In genomic region chr14:10567771-10568170, GRCm38 (mm10) we compare ENCODE assay signal across 22 mouse cellular contexts.
A peak's percentile ranks its signal among the peaks of the same experiment; 100 is the strongest.
DNase-seq lines count a peak whose midpoint lies in the region; ATAC-seq and TF ChIP-seq lines count a peak whose summit lies in the region.
"Had no signal": no experiment of that assay in that cellular context is flagged by ENCODE, and none has a peak within 500 bp of the region (broad histone marks: within the 10 kb centered on the region; RNA-seq: fewer than 3 reads in every experiment).

No protein-coding gene starts in this region.

- no peak overlapping the region for H3K4me2 ChIP-seq in intestine, embryonic 16.5 days (ENCODE audit: low read depth, low read length)
- H3K4me2 ChIP-seq: embryonic facial prominence, embryonic 13.5 days; embryonic facial prominence, embryonic 15.5 days; forebrain, embryonic 12.5 days had no signal

- 64% methylated on average over 2 of the region's 2 CpGs for WGBS in intestine, embryonic 16.5 days
- WGBS in small intestine, adult 2 months = 31% methylated on average over 2 of the region's 2 CpGs

- no peak overlapping the region for H3K27ac ChIP-seq in intestine, embryonic 16.5 days (ENCODE audit: low read length)
- H3K27ac ChIP-seq in small intestine, adult 2 months (ENCODE audit: insufficient read depth, low read depth, low read length) = peak overlapping the region; percentile 70; the same call in 1 of the 2 replicates
- no peak overlapping the region for H3K27ac ChIP-seq in layer of hippocampus, adult 2 months
- H3K27ac ChIP-seq: embryonic facial prominence, embryonic 13.5 days; embryonic facial prominence, embryonic 15.5 days; forebrain, embryonic 10.5 days; forebrain, embryonic 12.5 days had no signal

- DNase-seq in layer of hippocampus, adult 2 months (ENCODE audit: low spot score in 2 of 2) = no peak
- DNase-seq in layer of hippocampus, adult 11-12 months (ENCODE audit: low spot score) = no peak
- DNase-seq in layer of hippocampus, adult 9-11 months = no peak
- DNase-seq: adrenal gland, adult 2 months; adrenal gland, postnatal 10 days; adrenal gland, postnatal 25 days; cerebellum, adult 11 months; cerebellum, adult 18-20 months; cerebellum, adult 8-10 months; cerebellum, adult 9-11 months; cerebellum, postnatal 14 days; cerebellum, postnatal 36 days; embryo, embryonic 11 days had no signal

- no peaks in the 10 kb centered on the region for H3K27me3 ChIP-seq in intestine, embryonic 16.5 days (replicated peaks; ENCODE audit: control insufficient read depth, insufficient read depth, low read length)
- H3K27me3 ChIP-seq in small intestine, adult 2 months (ENCODE audit: control insufficient read depth, insufficient read depth, low read length) = no peaks in the 10 kb centered on the region
- H3K27me3 ChIP-seq: embryonic facial prominence, embryonic 13.5 days; embryonic facial prominence, embryonic 15.5 days; forebrain, embryonic 12.5 days had no signal

- TF ChIP-seq CTCF in small intestine, adult 2 months (IDR thresholded peaks at IDR 0.05; ENCODE audit: extremely low read depth, insufficient read length, insufficient replicate concordance, low read depth, low read length) = no peak
- TF ChIP-seq CTCF in layer of hippocampus, adult 2 months (conservative IDR thresholded peaks at IDR 0.05) = no peak

- no peaks in the 10 kb centered on the region for H3K9me3 ChIP-seq in intestine, embryonic 16.5 days (ENCODE audit: control insufficient read depth, low read length)
- H3K9me3 ChIP-seq: embryonic facial prominence, embryonic 13.5 days; embryonic facial prominence, embryonic 15.5 days; forebrain, embryonic 10.5 days; forebrain, embryonic 12.5 days had no signal

- H3K4me1 ChIP-seq in intestine, embryonic 16.5 days (ENCODE audit: control insufficient read depth, insufficient read depth, low read length) = no peaks in the 10 kb centered on the region
- peaks cover 5% of the 10 kb centered on the region; the same call in 1 of the 2 replicates for H3K4me1 ChIP-seq in small intestine, adult 2 months (ENCODE audit: control insufficient read depth, insufficient read depth, insufficient read length, low read length)
- H3K4me1 ChIP-seq: embryonic facial prominence, embryonic 13.5 days; embryonic facial prominence, embryonic 15.5 days; forebrain, embryonic 10.5 days; forebrain, embryonic 12.5 days had no signal

- ATAC-seq in intestine, embryonic 16.5 days = peak; percentile 72
- ATAC-seq: forebrain, embryonic 14.5 days; forebrain, embryonic 16.5 days had no signal

- no peak overlapping the region for H3K9ac ChIP-seq in intestine, embryonic 16.5 days (ENCODE audit: low read depth, low read length)
- H3K9ac ChIP-seq: embryonic facial prominence, embryonic 13.5 days; embryonic facial prominence, embryonic 15.5 days; forebrain, embryonic 12.5 days had no signal

- no peak for TF ChIP-seq POLR2A in small intestine, adult 2 months (IDR thresholded peaks at IDR 0.05; ENCODE audit: low read depth, low read length)

- H3K36me3 ChIP-seq in intestine, embryonic 16.5 days (ENCODE audit: control insufficient read depth, insufficient read depth, low read length) = no peaks in the 10 kb centered on the region
- H3K36me3 ChIP-seq in small intestine, adult 2 months (ENCODE audit: control insufficient read depth, insufficient read depth, low read length) = no peaks in the 10 kb centered on the region
- H3K36me3 ChIP-seq: embryonic facial prominence, embryonic 13.5 days; embryonic facial prominence, embryonic 15.5 days; forebrain, embryonic 10.5 days; forebrain, embryonic 12.5 days had no signal

- no peak overlapping the region for H3K4me3 ChIP-seq in intestine, embryonic 16.5 days (ENCODE audit: low read length)
- H3K4me3 ChIP-seq in small intestine, adult 2 months (ENCODE audit: low read depth, low read length) = no peak overlapping the region
- no peak overlapping the region for H3K4me3 ChIP-seq in layer of hippocampus, adult 2 months
- H3K4me3 ChIP-seq: embryonic facial prominence, embryonic 13.5 days; embryonic facial prominence, embryonic 15.5 days; erythroblast, embryonic 14.5 days; forebrain, embryonic 10.5 days; forebrain, embryonic 12.5 days had no signal
